Mouse (Mus musculus): ENCODE results near the gene Kank1. TPM values are rescaled to one million over a fixed set of nuclear protein-coding genes. Genes with fewer than 3 reads are reported as not detected.
A peak's percentile ranks its signal among the peaks of the same experiment; 100 is the strongest.

The Kank1 gene
- polyA plus RNA-seq, 1 experiment from 2014 or later, result 8.2 TPM

GRCm38 (mm10) chr19:25297269-25297668 lies 60.5 kb downstream of the Kank1 start:
- no peaks in the 10 kb centered on the region for H3K9me3 ChIP-seq (ENCODE audit: low read length)
- no peak for TF ChIP-seq CTCF (IDR thresholded peaks at IDR 0.05; ENCODE audit: low read depth)
- TF ChIP-seq EP300 (IDR thresholded peaks at IDR 0.05; ENCODE audit: low read depth), result no peak
- no peak overlapping the region for H3K27ac ChIP-seq (ENCODE audit: low read depth)
- no peak overlapping the region for H3K9ac ChIP-seq (replicated peaks)
- no peak overlapping the region for H3K4me2 ChIP-seq (ENCODE audit: low read depth, low read length)
- no peak for DNase-seq
- ATAC-seq, result no peak
- H3K27me3 ChIP-seq (ENCODE audit: insufficient read depth, low read length), result no peaks in the 10 kb centered on the region
- 64% methylated on average over 5 of the region's 5 CpGs for WGBS (ENCODE audit: insufficient replicate concordance)
- H3K4me1 ChIP-seq (ENCODE audit: insufficient read depth), result 0 out of 2 replicates have a peak, but pooled peaks cover 2% of the 10 kb centered on the region
- H3K36me3 ChIP-seq (replicated peaks; ENCODE audit: insufficient read depth, low read length), result no peaks in the 10 kb centered on the region
- H3K4me3 ChIP-seq (ENCODE audit: low read depth, low read length), result no peak overlapping the region

GRCm38 (mm10) chr19:25299852-25300670 lies 63.3 kb downstream of the Kank1 start:
- Histone ChIP-seq H3K27me3 (ENCODE audit: insufficient read depth, low read length) (no peaks in the 10 kb centered on the region), H3K9me3 (ENCODE audit: low read length) (no peaks in the 10 kb centered on the region), H3K4me1 (ENCODE audit: insufficient read depth) (0 out of 2 replicates have a peak, but pooled peaks cover 2% of the 10 kb centered on the region), H3K9ac (replicated peaks) (no peak overlapping the region), H3K4me3 (ENCODE audit: low read depth, low read length) (no peak overlapping the region), H3K36me3 (replicated peaks; ENCODE audit: insufficient read depth, low read length) (no peaks in the 10 kb centered on the region), H3K27ac (ENCODE audit: low read depth) (no peak overlapping the region), H3K4me2 (ENCODE audit: low read depth, low read length) (no peak overlapping the region)
- ATAC-seq (no peak), DNase-seq (no peak)
- no peak for TF ChIP-seq EP300 (IDR thresholded peaks at IDR 0.05; ENCODE audit: low read depth)
- TF ChIP-seq CTCF (IDR thresholded peaks at IDR 0.05; ENCODE audit: low read depth), result no peak
- WGBS (ENCODE audit: insufficient replicate concordance), result 64% methylated on average over 14 of the region's 14 CpGs

GRCm38 (mm10) chr19:25301189-25301588 lies 64.4 kb downstream of the Kank1 start:
- no peak for DNase-seq
- Histone ChIP-seq H3K4me1 (ENCODE audit: insufficient read depth) (0 out of 2 replicates have a peak, but pooled peaks cover 2% of the 10 kb centered on the region), H3K9ac (replicated peaks) (no peak overlapping the region), H3K9me3 (ENCODE audit: low read length) (no peaks in the 10 kb centered on the region), H3K27ac (ENCODE audit: low read depth) (no peak overlapping the region), H3K27me3 (ENCODE audit: insufficient read depth, low read length) (no peaks in the 10 kb centered on the region), H3K4me3 (ENCODE audit: low read depth, low read length) (no peak overlapping the region), H3K4me2 (ENCODE audit: low read depth, low read length) (peak overlapping the region; percentile 32; the same call in 1 of the 2 replicates), H3K36me3 (replicated peaks; ENCODE audit: insufficient read depth, low read length) (no peaks in the 10 kb centered on the region)
- ATAC-seq, result peak; percentile 57; the same call in 1 of the 2 replicates
- 62% methylated on average over 5 of the region's 5 CpGs for WGBS (ENCODE audit: insufficient replicate concordance)
- no peak for TF ChIP-seq EP300 (IDR thresholded peaks at IDR 0.05; ENCODE audit: low read depth)
- no peak for TF ChIP-seq CTCF (IDR thresholded peaks at IDR 0.05; ENCODE audit: low read depth)

GRCm38 (mm10) chr19:25306277-25306676 lies 69.5 kb downstream of the Kank1 start:
- ATAC-seq (no peak), DNase-seq (no peak)
- 61% methylated on average over 9 of the region's 9 CpGs for WGBS (ENCODE audit: insufficient replicate concordance)
- Histone ChIP-seq H3K4me1 (ENCODE audit: insufficient read depth) (peaks cover 9% of the 10 kb centered on the region; the same call in 1 of the 2 replicates), H3K36me3 (replicated peaks; ENCODE audit: insufficient read depth, low read length) (no peaks in the 10 kb centered on the region), H3K4me3 (ENCODE audit: low read depth, low read length) (no peak overlapping the region), H3K9ac (replicated peaks) (no peak overlapping the region), H3K27ac (ENCODE audit: low read depth) (no peak overlapping the region), H3K9me3 (ENCODE audit: low read length) (no peaks in the 10 kb centered on the region), H3K4me2 (ENCODE audit: low read depth, low read length) (no peak overlapping the region), H3K27me3 (ENCODE audit: insufficient read depth, low read length) (no peaks in the 10 kb centered on the region)
- TF ChIP-seq EP300 (IDR thresholded peaks at IDR 0.05; ENCODE audit: low read depth) (no peak), CTCF (IDR thresholded peaks at IDR 0.05; ENCODE audit: low read depth) (peak; percentile 64)

- no peak overlapping the region for H3K4me2 ChIP-seq (ENCODE audit: low read depth, low read length)
- no peaks in the 10 kb centered on the region for H3K9me3 ChIP-seq (ENCODE audit: low read length)
- H3K4me1 ChIP-seq (ENCODE audit: insufficient read depth), result peaks cover 17% of the 10 kb centered on the region
- ATAC-seq (no peak), DNase-seq (no peak)
- H3K4me3 ChIP-seq (ENCODE audit: low read depth, low read length), result no peak overlapping the region
- TF ChIP-seq EP300 (IDR thresholded peaks at IDR 0.05; ENCODE audit: low read depth) (no peak), CTCF (IDR thresholded peaks at IDR 0.05; ENCODE audit: low read depth) (no peak)
- no peaks in the 10 kb centered on the region for H3K36me3 ChIP-seq (replicated peaks; ENCODE audit: insufficient read depth, low read length)
- H3K9ac ChIP-seq (replicated peaks), result no peak overlapping the region
- WGBS (ENCODE audit: insufficient replicate concordance), result 47% methylated on average over 2 of the region's 2 CpGs
- no peaks in the 10 kb centered on the region for H3K27me3 ChIP-seq (ENCODE audit: insufficient read depth, low read length)
- no peak overlapping the region for H3K27ac ChIP-seq (ENCODE audit: low read depth)
These were observed 71.4 kb downstream of the Kank1 start for GRCm38 (mm10) chr19:25308156-25308555.

GRCm38 (mm10) chr19:25308763-25309162 lies 72.0 kb downstream of the Kank1 start:
- WGBS (ENCODE audit: insufficient replicate concordance), result 32% methylated on average over 12 of the region's 12 CpGs
- H3K9ac ChIP-seq (replicated peaks), result no peak overlapping the region

More at GRCm38 (mm10) chr19:25308763-25309162, 72.0 kb downstream of the Kank1 start:
- TF ChIP-seq EP300 (IDR thresholded peaks at IDR 0.05; ENCODE audit: low read depth) (no peak), CTCF (IDR thresholded peaks at IDR 0.05; ENCODE audit: low read depth) (no peak)
- H3K4me3 ChIP-seq (ENCODE audit: low read depth, low read length), result no peak overlapping the region
- peaks cover 17% of the 10 kb centered on the region for H3K4me1 ChIP-seq (ENCODE audit: insufficient read depth)
- no peaks in the 10 kb centered on the region for H3K27me3 ChIP-seq (ENCODE audit: insufficient read depth, low read length)
- ATAC-seq (no peak), DNase-seq (no peak)
- H3K4me2 ChIP-seq (ENCODE audit: low read depth, low read length), result no peak overlapping the region
- H3K9me3 ChIP-seq (ENCODE audit: low read length), result no peaks in the 10 kb centered on the region
- no peak overlapping the region for H3K27ac ChIP-seq (ENCODE audit: low read depth)
- H3K36me3 ChIP-seq (replicated peaks; ENCODE audit: insufficient read depth, low read length), result no peaks in the 10 kb centered on the region
